Mouse (Mus musculus) liver, embryonic 12.5 days (tissue): Measurements from ENCODE around the gene Iqcc. TPM values are rescaled to one million over a fixed set of nuclear protein-coding genes. Genes with fewer than 3 reads are reported as not detected.

ENCODE experiments used
- ATAC-seq: fragments of 200-750 bp; cut with Nextera tagmentation; 2 replicates; pipeline ENCODE4 v1.8.0; 2017; ENCODE audit warnings: moderate number of reproducible peaks, mild to moderate bottlenecking, moderate library complexity
- H3K27ac ChIP-seq: fragments of 300-500 bp; sonication (generic); 2 replicates; pipeline ENCODE4 v1.5.1; 2016; ENCODE audit warnings: mild to moderate bottlenecking
- H3K27me3 ChIP-seq: fragments of 300-500 bp; sonication (generic); replicated peaks from 2 replicates; pipeline ENCODE4 v1.6.1; 2016; ENCODE audit warnings: mild to moderate bottlenecking, moderate library complexity
- H3K36me3 ChIP-seq: fragments of 300-500 bp; sonication (generic); 2 replicates; pipeline ENCODE4 v1.6.1; 2016; ENCODE audit warnings: mild to moderate bottlenecking, moderate library complexity
- H3K4me1 ChIP-seq: fragments of 300-500 bp; sonication (generic); 2 replicates; pipeline ENCODE4 v1.6.1; 2016
- H3K4me2 ChIP-seq: fragments of 300-500 bp; sonication (generic); 2 replicates; pipeline ENCODE4 v1.6.1; 2016; ENCODE audit warnings: mild to moderate bottlenecking, moderate library complexity
- H3K4me3 ChIP-seq: fragments of 300-500 bp; sonication (generic); 2 replicates; pipeline ENCODE4 v1.5.1; 2016; ENCODE audit warnings: mild to moderate bottlenecking, moderate library complexity
- H3K9ac ChIP-seq: fragments of 300-500 bp; sonication (generic); 2 replicates; pipeline ENCODE4 v1.6.1; 2016; ENCODE audit warnings: mild to moderate bottlenecking, moderate library complexity
- H3K9me3 ChIP-seq: fragments of 300-500 bp; sonication (generic); replicated peaks from 2 replicates; pipeline ENCODE4 v1.6.1; 2016; ENCODE audit warnings: mild to moderate bottlenecking, moderate library complexity
- WGBS: fragments of 180-500 bp; shearing (Covaris S2); methylation state at CpG from one replicate; pipeline ENCODE4 v1.1.7; 2016; ENCODE audit not compliant: insufficient replicate concordance; 5-methylcytosine and 5-hydroxymethylcytosine counted together
- polyA plus RNA-seq: library from polyadenylated mRNA; unstranded; fragments of >200 nt; fragmentation: Nextera tagmentation; extraction: Ambion mirVana; gene quantifications from 2 replicates; pipeline ENCODE4 v1.2.1, GENCODE M21; 2016

Gene Iqcc
- polyA plus RNA-seq, 1 experiment from 2014 or later = 14.7 TPM

GRCm38 (mm10) chr4:129573430-129573829 lies 45.5 kb downstream of the Iqcc start, which contains the start of gene Lck:
Gene Lck, minus strand, starts transcription at chr4:129573641.
- H3K9ac ChIP-seq = no peak within 1 kb of the TSS
- H3K4me3 ChIP-seq = no peak within 1 kb of the TSS
- H3K27ac ChIP-seq = no peak within 1 kb of the TSS
- H3K4me1 ChIP-seq = peaks cover 13% of the 10 kb centered on the region
- no peak for ATAC-seq
- no peaks in the 10 kb centered on the region for H3K36me3 ChIP-seq
- H3K4me2 ChIP-seq = no peak within 1 kb of the TSS
- 48% methylated on average over 8 of the region's 8 CpGs for WGBS
- no peaks in the 10 kb centered on the region for H3K9me3 ChIP-seq
- peaks cover 36% of the 10 kb centered on the region for H3K27me3 ChIP-seq

GRCm38 (mm10) chr4:129573093-129573370 lies 45.9 kb downstream of the Iqcc start:
- H3K9ac ChIP-seq = no peak overlapping the region
- no peaks in the 10 kb centered on the region for H3K9me3 ChIP-seq
- H3K4me2 ChIP-seq = no peak overlapping the region
- peaks cover 13% of the 10 kb centered on the region for H3K4me1 ChIP-seq
- H3K27me3 ChIP-seq = peaks cover 32% of the 10 kb centered on the region
- H3K4me3 ChIP-seq = no peak overlapping the region
- no peak overlapping the region for H3K27ac ChIP-seq
- H3K36me3 ChIP-seq = no peaks in the 10 kb centered on the region
- no peak for ATAC-seq
- WGBS = 89% methylated on average over 4 of the region's 4 CpGs

- Histone ChIP-seq H3K27ac (0 out of 2 replicates have a peak overlapping the region, but pooled peaks have one; percentile 20), H3K27me3 (peaks cover 29% of the 10 kb centered on the region), H3K4me1 (peaks cover 13% of the 10 kb centered on the region), H3K36me3 (no peaks in the 10 kb centered on the region), H3K4me2 (no peak overlapping the region), H3K9me3 (no peaks in the 10 kb centered on the region), H3K4me3 (no peak overlapping the region), H3K9ac (no peak overlapping the region)
- 68% methylated on average over 13 of the region's 13 CpGs for whole genome bisulfite sequencing
- no peak for ATAC-seq
Measured at GRCm38 (mm10) chr4:129572236-129573092, 46.4 kb downstream of the Iqcc start.

GRCm38 (mm10) chr4:129571551-129572084 lies 47.3 kb downstream of the Iqcc start:
- no peak for ATAC-seq
- WGBS = 62% methylated on average over 8 of the region's 8 CpGs
- Histone ChIP-seq H3K27ac (0 out of 2 replicates have a peak overlapping the region, but pooled peaks have one; percentile 20), H3K4me1 (peaks cover 8% of the 10 kb centered on the region), H3K36me3 (no peaks in the 10 kb centered on the region), H3K4me3 (no peak overlapping the region), H3K27me3 (peaks cover 20% of the 10 kb centered on the region), H3K4me2 (no peak overlapping the region), H3K9me3 (no peaks in the 10 kb centered on the region), H3K9ac (no peak overlapping the region)

GRCm38 (mm10) chr4:129570028-129570427 lies 48.9 kb downstream of the Iqcc start:
- Histone ChIP-seq H3K27me3 (peaks cover 15% of the 10 kb centered on the region; the same call in 1 of the 2 replicates), H3K27ac (no peak overlapping the region), H3K36me3 (no peaks in the 10 kb centered on the region), H3K4me3 (no peak overlapping the region), H3K4me2 (no peak overlapping the region), H3K4me1 (peaks cover 2% of the 10 kb centered on the region), H3K9ac (no peak overlapping the region), H3K9me3 (no peaks in the 10 kb centered on the region)
- ATAC-seq = no peak
- WGBS = 71% methylated on average over 6 of the region's 6 CpGs

GRCm38 (mm10) chr4:129568366-129568765 lies 50.5 kb downstream of the Iqcc start:
- WGBS = 73% methylated on average over 7 of the region's 7 CpGs
- no peak for ATAC-seq
- no peak overlapping the region for H3K9ac ChIP-seq
- no peak overlapping the region for H3K27ac ChIP-seq
- no peak overlapping the region for H3K4me3 ChIP-seq
- no peaks in the 10 kb centered on the region for H3K36me3 ChIP-seq
- H3K9me3 ChIP-seq = no peaks in the 10 kb centered on the region
- no peak overlapping the region for H3K4me2 ChIP-seq
- no peaks in the 10 kb centered on the region for H3K4me1 ChIP-seq
- peaks cover 14% of the 10 kb centered on the region for H3K27me3 ChIP-seq

GRCm38 (mm10) chr4:129565139-129565538 lies 53.8 kb downstream of the Iqcc start:
- Histone ChIP-seq H3K9ac (no peak overlapping the region), H3K4me2 (no peak overlapping the region), H3K36me3 (no peaks in the 10 kb centered on the region), H3K4me3 (no peak overlapping the region), H3K27ac (no peak overlapping the region), H3K27me3 (peaks cover 9% of the 10 kb centered on the region; the same call in 1 of the 2 replicates), H3K4me1 (peaks cover 11% of the 10 kb centered on the region), H3K9me3 (no peaks in the 10 kb centered on the region)
- WGBS = 66% methylated on average over 6 of the region's 6 CpGs
- no peak for ATAC-seq

Other genes starting within 250 kb of the Iqcc start
- gene Zbtb8a, start 241.0 kb downstream of the Iqcc start, polyA plus RNA-seq = 3.1 TPM in 2 replicates
- 1.3 and 1.5 TPM in 2 replicates for gene Zbtb8b, start 178.2 kb downstream of the Iqcc start, polyA plus RNA-seq
- 36.7 and 37.4 TPM in 2 replicates for gene Bsdc1, start 157.5 kb downstream of the Iqcc start, polyA plus RNA-seq
- not detected in 2 replicates for gene Tssk3, start 128.1 kb downstream of the Iqcc start, polyA plus RNA-seq
- gene Fam229a, start 127.9 kb downstream of the Iqcc start, polyA plus RNA-seq = not detected in 2 replicates
- 192 and 195 TPM in 2 replicates for gene Marcksl1, start 105.5 kb downstream of the Iqcc start, polyA plus RNA-seq
- gene Hdac1, start 76.4 kb downstream of the Iqcc start, polyA plus RNA-seq = 140 and 145 TPM in 2 replicates
- gene Lck, start 45.5 kb downstream of the Iqcc start, polyA plus RNA-seq = 4.1 and 5.1 TPM in 2 replicates
- 6.3 and 7.9 TPM in 2 replicates for gene Fam167b, start 40.5 kb downstream of the Iqcc start, polyA plus RNA-seq
- gene Eif3i, start 18.5 kb downstream of the Iqcc start, polyA plus RNA-seq = 219 and 226 TPM in 2 replicates
- 147 and 159 TPM in 2 replicates for gene Tmem234, start 18.4 kb downstream of the Iqcc start, polyA plus RNA-seq
- gene Dcdc2b, start 4.8 kb downstream of the Iqcc start, polyA plus RNA-seq = 0.51 and 1.3 TPM in 2 replicates
- gene Ccdc28b, start 4.8 kb upstream of the Iqcc start, polyA plus RNA-seq = 16.6 and 19.9 TPM in 2 replicates
- gene Txlna, start 22.0 kb upstream of the Iqcc start, polyA plus RNA-seq = 45.4 and 45.7 TPM in 2 replicates
- 10.0 and 10.3 TPM in 2 replicates for gene Kpna6, start 53.7 kb upstream of the Iqcc start, polyA plus RNA-seq
- gene Tmem39b, start 77.7 kb upstream of the Iqcc start, polyA plus RNA-seq = 4.9 and 6.0 TPM in 2 replicates
- gene Khdrbs1, start 123.2 kb upstream of the Iqcc start, polyA plus RNA-seq = 59.4 and 60.2 TPM in 2 replicates
- 229 and 244 TPM in 2 replicates for gene Ptp4a2, start 192.1 kb upstream of the Iqcc start, polyA plus RNA-seq